Mouse (Mus musculus) heart, postnatal 0 days (tissue): ENCODE data around the gene Ugt1a10.

Source experiments
- CTCF ChIP-seq: IDR thresholded peaks from 2 replicates; pipeline ENCODE4 v1.5.1; 2016; ENCODE audit warnings: antibody characterized with exemption, control low read depth, low read depth
- EP300 ChIP-seq: IDR thresholded peaks from 2 replicates; pipeline ENCODE4 v1.6.1; 2016; ENCODE audit warnings: antibody characterized with exemption, low read depth

DNA sequence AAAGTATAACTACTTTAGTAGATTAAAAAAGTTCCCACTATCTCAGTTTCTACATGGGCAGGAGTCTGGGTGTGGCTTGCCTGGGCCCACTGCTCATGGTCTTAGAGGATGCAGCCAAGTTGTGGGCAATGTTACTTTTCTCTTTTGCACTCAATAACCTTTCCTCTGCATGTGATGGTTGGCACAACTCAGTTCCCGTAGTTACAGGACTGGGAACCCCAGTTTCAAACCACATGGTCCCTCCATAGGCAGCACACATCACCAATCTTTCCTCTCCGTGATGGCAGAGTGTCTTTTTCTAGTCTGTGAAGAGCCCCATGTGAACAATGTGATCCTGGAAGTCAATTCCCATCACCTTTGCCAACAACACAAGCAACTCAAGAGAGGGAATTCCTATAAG, 172.3 kb downstream of the Ugt1a10 start:
- TF ChIP-seq EP300, result no peak
- no peak for TF ChIP-seq CTCF
